Mouse (Mus musculus) E14TG2a.4 (cell line): ENCODE results near the gene Cela1.
A peak's percentile ranks its signal among the peaks of the same experiment; 100 is the strongest.

ENCODE experiments used
- H3K27me3 ChIP-seq: 2 replicates; pipeline ENCODE4 v1.6.1; 2014; ENCODE audit warnings: low read length, control low read depth; ENCODE audit not compliant: insufficient read depth
- H3K36me3 ChIP-seq: 2 replicates; pipeline ENCODE4 v1.6.1; 2014; ENCODE audit warnings: low read length, control low read depth; ENCODE audit not compliant: insufficient read depth
- H3K4me1 ChIP-seq: replicated peaks from 2 replicates; pipeline ENCODE4 v1.6.1; 2014; ENCODE audit warnings: low read depth, low read length, control low read depth
- H3K4me3 ChIP-seq: replicated peaks from 2 replicates; pipeline ENCODE4 v1.5.1; 2014; ENCODE audit warnings: mild to moderate bottlenecking, low read length
- H3K9me3 ChIP-seq: 2 replicates; pipeline ENCODE4 v1.6.1; 2014; ENCODE audit warnings: low read length, control low read depth
- CTCF ChIP-seq: conservative IDR thresholded peaks from 2 replicates; pipeline ENCODE4 v1.5.1; 2014; ENCODE audit warnings: low read length
- NANOG ChIP-seq: IDR thresholded peaks from 2 replicates; pipeline ENCODE4 v1.6.1; 2014; ENCODE audit warnings: borderline replicate concordance, low read length, mixed read lengths
- POU5F1 ChIP-seq: IDR thresholded peaks from 2 replicates; pipeline ENCODE4 v1.6.1; 2014; ENCODE audit warnings: low read length, borderline replicate concordance

Gene Cela1

DNA sequence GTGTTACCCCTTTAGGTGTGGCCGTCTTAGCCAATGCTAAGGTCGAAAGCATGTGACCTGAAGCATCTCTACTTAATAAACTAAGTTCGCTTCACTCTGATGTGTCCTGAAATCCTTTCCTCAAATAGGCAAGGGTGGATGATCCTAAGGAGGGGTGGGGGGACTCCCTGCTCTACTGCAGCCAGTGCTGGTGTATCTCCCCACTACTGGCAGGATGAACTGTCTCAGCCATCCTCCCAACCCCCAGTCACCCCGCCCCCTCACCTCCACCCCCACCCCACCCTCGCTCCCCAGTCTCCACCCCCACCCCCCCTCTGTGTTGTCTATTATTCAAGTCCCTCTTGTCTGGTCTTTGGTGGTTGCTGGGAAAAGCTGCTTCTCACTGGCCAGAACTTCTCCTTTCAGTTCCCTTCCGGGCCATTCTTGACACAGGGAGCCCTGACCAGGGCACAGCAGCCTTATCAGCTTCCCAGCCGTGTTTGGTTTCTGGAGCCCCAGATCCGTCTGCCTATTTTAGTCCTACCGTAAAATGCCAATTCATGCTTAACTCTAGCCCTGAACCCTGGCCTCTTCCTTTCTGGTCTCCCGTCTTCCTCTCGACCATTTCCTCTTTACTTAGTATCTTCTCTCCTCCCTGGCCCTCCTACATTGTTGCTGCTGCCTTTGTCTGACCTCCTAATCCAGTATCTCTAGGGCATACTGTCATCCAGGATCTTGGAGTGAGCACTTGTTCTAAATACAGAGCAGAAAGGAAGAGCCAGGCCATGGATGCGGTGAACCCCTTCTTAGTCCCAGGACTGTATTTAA lies 13.9 kb downstream of the Cela1 start:
- TF ChIP-seq POU5F1: no peak
- no peak for TF ChIP-seq CTCF
- TF ChIP-seq NANOG: no peak
- H3K27me3 ChIP-seq: peaks cover 20% of the 10 kb centered on the region
- no peaks in the 10 kb centered on the region for H3K9me3 ChIP-seq
- H3K4me1 ChIP-seq: peaks cover 50% of the 10 kb centered on the region
- H3K36me3 ChIP-seq: no peaks in the 10 kb centered on the region
- 0 out of 2 replicates have a peak overlapping the region, but pooled peaks have one; percentile 20 for H3K4me3 ChIP-seq

DNA sequence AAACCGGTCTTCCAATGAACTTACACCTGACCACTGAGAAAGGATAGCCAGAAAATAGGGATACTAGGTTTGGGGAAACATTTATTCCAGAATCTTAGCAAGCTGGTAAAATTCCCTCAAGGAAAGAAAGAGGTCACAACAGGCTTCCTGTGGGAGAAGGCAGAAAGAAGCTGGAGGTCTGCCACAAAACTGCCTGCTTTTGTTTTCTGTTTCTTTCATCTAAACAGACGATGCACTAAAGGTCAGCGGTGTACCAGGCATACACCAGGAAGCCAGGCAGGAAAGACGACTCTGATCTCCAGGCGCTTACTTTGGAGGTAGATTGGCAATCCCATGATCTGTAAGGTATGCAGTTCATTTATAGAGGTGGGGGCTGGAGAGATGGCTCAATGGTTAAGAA lies 16.9 kb downstream of the Cela1 start:
- Histone ChIP-seq H3K4me1 (peaks cover 71% of the 10 kb centered on the region), H3K36me3 (no peaks in the 10 kb centered on the region), H3K4me3 (no peak overlapping the region), H3K27me3 (peaks cover 28% of the 10 kb centered on the region), H3K9me3 (no peaks in the 10 kb centered on the region)
- no peak for TF ChIP-seq CTCF
- TF ChIP-seq NANOG: no peak
- no peak for TF ChIP-seq POU5F1

DNA sequence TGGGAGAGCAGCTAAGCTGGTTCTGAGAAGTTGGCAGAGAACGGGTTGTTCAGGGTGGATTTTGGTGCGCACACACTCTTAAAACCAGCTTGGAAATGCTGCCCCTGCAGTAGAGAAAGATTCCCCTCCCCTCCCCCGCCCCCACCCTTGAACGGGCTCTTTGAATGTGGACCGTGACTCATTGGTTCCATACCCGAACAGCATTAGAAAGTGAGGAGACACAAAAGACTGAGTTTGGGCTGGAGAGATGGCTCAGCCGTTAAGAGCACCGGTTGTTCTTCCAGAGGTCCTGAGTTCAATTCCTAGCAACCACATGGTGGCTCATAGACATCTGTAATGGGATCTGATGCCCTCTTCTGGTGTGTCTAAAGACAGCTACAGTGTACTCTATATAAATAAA lies 17.7 kb downstream of the Cela1 start:
- H3K27me3 ChIP-seq: peaks cover 28% of the 10 kb centered on the region
- TF ChIP-seq NANOG (no peak), CTCF (no peak), POU5F1 (no peak)
- peak overlapping the region; percentile 80; the same call in 1 of the 2 replicates for H3K4me3 ChIP-seq
- H3K9me3 ChIP-seq: no peaks in the 10 kb centered on the region
- H3K4me1 ChIP-seq: peaks cover 72% of the 10 kb centered on the region
- H3K36me3 ChIP-seq: no peaks in the 10 kb centered on the region

DNA sequence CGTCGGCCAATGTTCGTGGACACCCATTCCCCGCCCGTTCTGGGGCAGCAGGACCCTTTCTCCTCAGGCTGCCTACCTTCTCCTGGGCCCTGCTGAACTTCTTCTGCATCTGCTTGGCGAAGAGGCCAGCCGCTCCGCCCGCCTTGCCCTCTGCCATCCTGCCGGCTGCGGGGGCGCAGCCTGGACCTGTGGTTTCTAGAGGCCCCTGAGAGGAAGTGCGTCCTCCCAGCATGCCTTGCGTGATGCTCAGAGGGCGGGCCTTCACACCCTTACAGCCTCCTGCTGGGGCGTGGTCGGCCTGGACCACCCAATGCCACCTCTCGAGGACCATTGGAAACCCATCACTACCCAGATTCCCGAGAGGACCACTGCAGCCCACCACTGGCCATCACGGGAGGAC lies 18.4 kb downstream of the Cela1 start, which contains the start of gene Bin2:
TSS of gene Bin2 (minus strand) at position 217 of the 400 bp plus-strand sequence.
- Histone ChIP-seq H3K4me3 (peak within 1 kb of the TSS; percentile 80), H3K27me3 (peaks cover 28% of the 10 kb centered on the region), H3K4me1 (peaks cover 72% of the 10 kb centered on the region), H3K36me3 (no peaks in the 10 kb centered on the region), H3K9me3 (no peaks in the 10 kb centered on the region)
- no peak for TF ChIP-seq CTCF
- TF ChIP-seq NANOG: no peak
- TF ChIP-seq POU5F1: no peak

DNA sequence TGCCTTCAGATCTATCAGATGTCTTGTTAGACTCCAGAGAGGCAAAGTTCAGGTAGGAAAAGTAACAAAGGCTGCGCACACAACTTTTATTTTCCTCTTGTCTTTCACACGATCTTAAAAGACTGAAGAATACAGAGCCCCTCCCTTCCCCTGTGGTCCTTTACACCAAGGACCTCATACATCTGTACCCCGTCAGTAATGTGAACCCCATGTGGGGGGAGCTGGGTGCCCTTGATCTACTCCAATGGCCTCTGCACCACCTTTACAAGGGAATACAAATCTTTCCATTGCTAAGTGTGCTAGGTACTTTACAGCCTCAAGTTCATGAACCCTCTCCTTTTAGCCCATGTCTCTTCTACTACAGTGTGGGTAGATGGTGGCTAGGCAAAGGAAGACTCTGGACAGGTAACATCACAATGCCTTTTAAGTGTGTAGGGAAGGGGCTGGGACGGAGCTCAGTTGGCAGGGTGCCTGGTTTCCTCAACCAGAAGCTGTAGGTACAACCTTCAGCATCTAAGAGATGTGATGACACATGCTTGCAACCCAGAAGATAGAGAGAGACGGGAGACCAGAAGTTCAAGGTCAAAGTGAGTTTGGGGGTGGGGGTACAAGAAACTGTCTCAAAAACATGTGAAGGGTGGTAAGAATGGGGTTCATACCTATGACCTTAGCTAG lies 19.7 kb downstream of the Cela1 start:
- no peaks in the 10 kb centered on the region for H3K36me3 ChIP-seq
- peaks cover 28% of the 10 kb centered on the region for H3K27me3 ChIP-seq
- peaks cover 74% of the 10 kb centered on the region for H3K4me1 ChIP-seq
- TF ChIP-seq POU5F1 (no peak), CTCF (no peak), NANOG (no peak)
- H3K9me3 ChIP-seq: no peaks in the 10 kb centered on the region
- no peak overlapping the region for H3K4me3 ChIP-seq

DNA sequence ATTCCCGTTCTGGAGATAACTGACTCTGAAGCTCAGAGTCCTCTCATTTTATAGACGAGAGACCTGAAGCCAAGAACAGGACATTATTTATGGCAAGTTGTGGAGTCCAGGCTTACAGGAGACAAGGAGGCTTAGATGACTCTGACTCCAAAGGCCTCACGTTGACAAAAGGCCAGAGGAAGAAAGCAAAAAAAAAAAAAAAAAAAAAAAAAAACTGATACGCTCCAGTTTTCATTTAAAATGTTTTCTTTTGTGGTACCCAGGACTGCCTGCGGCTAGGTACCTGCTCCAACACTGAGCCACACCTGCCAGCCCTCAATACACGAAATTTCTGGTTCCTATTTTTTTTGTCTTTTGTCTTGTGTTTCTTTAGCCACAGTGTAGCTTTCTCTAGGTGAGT lies 20.3 kb downstream of the Cela1 start:
- H3K9me3 ChIP-seq: no peaks in the 10 kb centered on the region
- no peak overlapping the region for H3K4me3 ChIP-seq
- peaks cover 76% of the 10 kb centered on the region for H3K4me1 ChIP-seq
- H3K27me3 ChIP-seq: peaks cover 28% of the 10 kb centered on the region
- no peaks in the 10 kb centered on the region for H3K36me3 ChIP-seq
- TF ChIP-seq CTCF (no peak), POU5F1 (no peak), NANOG (no peak)

DNA sequence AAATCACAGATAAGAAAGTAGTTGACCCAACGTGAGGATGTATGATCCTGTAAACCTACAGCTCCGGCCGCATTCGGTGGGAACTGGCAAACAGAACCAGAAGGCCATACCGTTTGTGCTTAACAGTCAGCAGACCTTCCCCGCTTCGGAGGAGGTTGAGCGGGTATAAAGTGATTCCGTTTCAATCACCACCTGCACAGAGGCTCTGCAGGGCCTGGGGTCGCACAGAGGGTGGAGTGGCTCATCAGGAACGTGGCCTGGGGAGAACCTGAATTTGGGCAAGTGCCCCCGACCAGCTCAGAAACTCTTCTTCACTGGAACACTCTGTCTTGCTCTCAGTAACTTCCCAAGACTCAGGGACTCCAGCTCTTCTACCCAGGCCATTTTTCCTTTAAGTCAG lies 20.9 kb downstream of the Cela1 start:
- H3K27me3 ChIP-seq: peaks cover 28% of the 10 kb centered on the region
- H3K4me1 ChIP-seq: peaks cover 80% of the 10 kb centered on the region
- TF ChIP-seq POU5F1 (no peak), NANOG (no peak), CTCF (no peak)
- 0 out of 2 replicates have a peak overlapping the region, but pooled peaks have one; percentile 17 for H3K4me3 ChIP-seq
- no peaks in the 10 kb centered on the region for H3K36me3 ChIP-seq
- H3K9me3 ChIP-seq: no peaks in the 10 kb centered on the region

DNA sequence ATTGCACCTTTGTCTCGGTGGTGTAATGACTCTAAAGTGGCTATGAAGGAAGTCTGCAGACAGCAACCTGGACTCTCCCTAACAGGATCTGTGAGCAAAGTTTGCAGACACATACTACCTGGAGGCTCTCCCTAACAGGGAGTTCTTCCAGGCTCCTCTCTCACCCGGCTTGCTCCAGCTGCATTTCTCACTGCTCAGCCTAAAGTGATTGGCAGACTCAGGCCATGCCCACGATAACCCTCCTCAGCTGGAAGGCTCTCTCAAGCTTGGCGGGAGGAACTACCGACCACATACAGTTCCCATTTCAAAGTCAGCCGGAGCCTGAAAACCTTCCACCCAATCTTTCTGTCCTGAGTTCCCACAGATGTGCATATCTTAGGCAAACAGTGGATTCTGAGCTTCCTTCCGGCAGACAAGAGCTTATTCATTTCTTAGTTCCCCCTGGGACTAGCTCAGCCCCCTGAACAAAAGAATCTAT lies 21.5 kb downstream of the Cela1 start:
- no peak for TF ChIP-seq CTCF
- no peak for TF ChIP-seq POU5F1
- TF ChIP-seq NANOG: no peak
- peaks cover 81% of the 10 kb centered on the region for H3K4me1 ChIP-seq
- peaks cover 28% of the 10 kb centered on the region for H3K27me3 ChIP-seq
- H3K9me3 ChIP-seq: no peaks in the 10 kb centered on the region
- no peaks in the 10 kb centered on the region for H3K36me3 ChIP-seq
- no peak overlapping the region for H3K4me3 ChIP-seq
